Mouse (Mus musculus): ENCODE measurements around the gene Huwe1.

Gene Huwe1

DNA sequence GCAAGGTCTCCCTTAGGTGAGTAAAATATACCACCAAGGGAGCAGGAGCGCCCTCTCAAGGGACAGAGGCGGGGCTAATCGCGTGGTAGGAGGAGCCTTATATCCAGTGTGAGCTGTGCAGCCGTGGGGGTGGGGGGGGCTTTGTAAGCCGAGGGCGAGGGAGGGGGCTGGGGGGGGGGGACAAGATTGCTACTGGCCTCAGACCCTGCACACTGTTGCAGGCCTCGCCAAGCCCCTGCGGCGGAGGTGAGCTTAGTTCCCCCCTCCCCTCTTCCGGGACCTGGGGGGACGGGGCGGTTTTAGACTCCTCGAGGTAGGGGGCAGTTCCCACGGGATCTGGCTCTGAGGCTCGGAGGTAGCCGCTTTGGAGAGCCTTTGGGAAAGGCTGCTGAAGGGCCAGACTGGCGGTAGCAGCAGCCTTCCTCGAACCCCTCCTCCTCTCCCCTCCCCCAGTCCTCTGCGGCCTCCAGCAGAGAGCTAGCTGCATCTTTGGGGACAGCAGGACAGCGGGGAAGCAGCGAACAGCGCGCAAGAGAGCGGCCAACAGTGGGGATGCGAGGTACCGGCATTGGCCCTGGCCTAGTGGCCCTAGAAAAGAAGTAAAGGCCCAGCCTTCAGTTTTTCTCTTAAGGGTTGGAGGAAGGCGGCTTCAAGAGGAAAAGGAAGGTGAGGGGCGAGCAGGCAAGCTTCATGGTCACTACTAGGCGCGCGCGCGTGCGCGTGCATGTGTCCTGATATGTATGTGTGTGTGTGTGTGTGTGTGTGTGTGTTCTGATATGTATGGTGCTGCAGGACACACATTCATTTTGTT lies at the start of gene Huwe1:
Gene Huwe1 (plus strand): TSS at position 107 of the 811 bp plus-strand sequence.
- peak; percentile 63 for DNase-seq

DNA sequence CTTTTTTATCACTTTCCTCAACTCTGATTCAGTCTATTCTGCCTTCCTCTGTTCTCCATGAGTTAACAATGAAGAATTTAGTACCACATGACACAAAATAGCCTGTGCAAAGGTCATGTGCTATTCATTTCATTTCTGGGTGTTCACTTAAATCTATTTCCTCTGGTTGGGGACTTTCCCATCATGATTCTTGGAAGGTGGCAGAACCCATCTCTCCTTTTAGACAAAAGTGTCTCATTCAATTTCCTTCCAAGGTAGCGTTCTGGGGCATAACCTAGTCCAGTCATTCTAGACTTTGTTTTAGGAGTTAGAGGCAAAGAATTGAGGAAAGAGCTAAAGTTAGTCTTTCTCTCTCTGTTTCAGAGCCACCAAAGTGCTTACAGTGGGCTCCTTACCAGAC lies 20.3 kb upstream of the Huwe1 start:
- DNase-seq = no peak

DNA sequence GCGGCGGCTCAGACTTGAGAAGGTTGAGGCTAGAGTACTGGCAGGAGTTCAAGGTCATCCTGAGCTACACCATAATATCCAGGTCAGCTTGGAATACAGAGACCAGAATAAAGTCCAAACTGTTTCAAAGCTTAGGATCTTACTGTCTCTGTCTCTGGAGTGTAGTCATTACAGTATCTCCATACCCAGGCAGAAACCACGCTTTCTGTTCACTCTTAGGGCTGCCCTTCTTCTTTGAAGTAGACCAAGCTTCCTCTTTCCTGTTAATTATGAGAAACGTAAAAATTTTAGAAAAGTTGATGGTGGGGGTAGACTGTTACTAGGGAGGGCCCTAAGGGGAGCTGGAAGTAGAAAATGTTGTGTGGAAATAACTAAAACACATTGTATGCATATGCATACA lies 17.7 kb upstream of the Huwe1 start:
- DNase-seq = no peak

DNA sequence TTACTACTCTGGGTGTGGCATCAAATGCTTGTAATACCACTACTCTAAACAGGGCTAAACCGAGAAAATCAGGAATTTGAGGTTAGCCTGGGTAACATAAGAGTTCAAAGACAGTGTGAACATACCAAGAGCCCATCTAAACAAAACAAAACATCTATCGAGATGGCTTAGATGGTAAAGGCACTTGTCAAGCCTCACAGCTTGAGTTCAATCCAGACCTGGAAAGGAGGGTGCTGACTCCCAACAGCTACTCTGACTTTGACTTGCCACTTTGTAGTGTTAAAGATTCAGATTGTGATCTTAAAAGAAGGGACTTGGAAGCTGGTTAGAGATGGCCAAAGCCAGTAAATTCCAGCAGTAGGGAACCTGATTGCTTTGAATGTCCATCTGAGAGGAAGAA lies 7.8 kb upstream of the Huwe1 start:
- DNase-seq = no peak

DNA sequence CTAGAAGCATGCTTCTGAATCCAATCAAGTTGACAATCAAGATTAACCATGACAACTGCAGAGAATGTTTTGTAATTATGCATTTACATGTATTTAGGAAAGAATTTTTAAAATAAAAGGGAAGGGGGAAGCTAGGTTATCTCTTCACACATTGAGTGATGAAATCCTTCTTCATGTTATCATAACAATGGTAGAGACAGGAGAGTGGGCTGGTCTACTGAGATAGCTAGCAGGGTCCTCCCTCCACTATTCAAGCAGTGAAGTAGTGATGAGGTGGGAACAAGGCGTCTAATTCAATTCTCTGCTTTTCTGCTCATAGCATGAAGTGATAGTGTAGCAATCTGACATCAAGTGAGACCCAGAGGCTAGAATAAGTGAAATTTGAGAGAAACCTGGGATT lies 2.6 kb upstream of the Huwe1 start:
- no peak for DNase-seq

DNA sequence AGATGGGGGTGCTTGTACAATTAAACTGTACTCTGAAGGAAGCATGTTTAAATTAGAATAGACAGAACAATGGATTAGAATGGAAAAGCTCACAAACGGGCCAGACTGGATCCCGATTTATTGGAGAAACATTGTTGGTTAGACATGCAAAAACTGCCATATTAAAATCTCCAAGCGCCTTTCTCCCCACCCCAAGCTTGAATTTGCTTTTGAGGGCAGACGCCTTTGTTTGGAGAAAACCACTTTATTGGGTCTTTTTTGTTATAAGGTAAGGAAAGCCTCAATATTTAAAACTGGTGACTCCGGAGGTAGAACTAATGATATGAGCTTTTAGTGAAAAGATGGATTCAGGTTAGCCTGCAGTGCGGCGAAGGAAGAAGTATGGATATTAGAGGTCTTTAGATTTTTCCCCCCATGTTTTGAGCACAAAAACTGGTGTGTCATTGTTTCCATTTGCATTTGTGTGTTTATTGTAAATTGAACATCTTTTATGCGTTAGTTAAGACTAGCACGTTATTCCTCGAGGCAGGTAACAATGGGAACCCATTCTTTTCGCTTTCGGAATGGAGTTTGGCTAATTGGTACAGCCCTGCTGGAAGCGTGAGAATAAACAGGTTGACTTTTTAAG lies 1.8 kb downstream of the Huwe1 start:
- no peak for DNase-seq

DNA sequence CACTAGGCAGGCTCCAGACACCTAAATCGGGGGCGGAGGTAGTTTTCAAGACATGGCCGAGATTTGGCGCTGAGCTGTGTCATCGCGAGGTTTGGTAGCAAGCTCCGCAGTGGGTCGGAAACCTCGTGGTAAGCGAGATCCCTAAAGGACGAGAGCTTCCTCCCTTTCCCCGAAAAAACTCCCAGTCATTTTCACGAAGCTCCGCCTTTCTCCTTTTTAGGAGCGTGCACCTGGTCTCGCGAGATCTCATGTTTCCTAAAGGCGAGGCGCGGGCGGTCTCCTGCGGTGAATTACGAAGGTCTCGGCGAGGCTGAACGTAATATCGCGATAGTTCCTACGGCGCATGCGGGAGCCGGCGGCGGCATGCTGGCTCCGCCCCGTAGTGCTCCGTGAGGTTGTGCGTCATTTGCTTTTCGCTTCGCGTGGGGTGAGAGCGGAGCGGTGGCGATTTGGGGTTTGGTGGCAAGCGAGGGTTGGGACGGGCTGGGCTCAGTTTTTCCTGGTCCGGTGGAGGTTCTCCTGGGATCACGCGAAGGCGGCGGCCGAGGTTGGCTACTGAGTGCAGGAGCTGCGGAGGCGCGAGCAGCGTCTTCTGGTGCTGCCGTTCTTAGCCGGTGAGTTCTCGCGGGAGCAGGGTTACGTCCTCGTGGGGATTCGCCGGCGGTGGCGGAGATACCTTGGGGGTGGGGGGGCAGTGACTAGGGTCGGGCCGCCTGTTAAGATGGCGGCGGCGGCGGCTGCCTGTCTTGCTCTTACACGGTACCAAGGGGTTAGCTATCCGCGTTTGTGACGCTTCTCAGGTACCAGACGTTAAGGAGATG lies 2.6 kb downstream of the Huwe1 start:
- DNase-seq = peak; percentile 92

DNA sequence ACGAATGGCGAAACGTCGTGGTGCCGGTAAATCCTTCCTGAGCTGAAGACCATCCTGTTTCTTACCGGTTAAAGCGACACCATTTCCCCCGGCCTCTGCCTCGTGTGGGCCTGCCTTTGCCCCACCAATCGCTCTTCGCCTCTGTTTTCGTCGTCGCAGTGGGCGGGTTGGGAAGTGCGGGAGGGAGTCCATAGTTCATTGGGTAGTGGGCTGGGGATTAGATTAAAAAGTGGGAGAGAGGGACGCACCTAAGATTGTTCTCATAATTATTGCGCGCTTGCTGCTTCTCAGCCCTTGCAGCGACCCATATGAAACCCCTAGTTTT lies 3.1 kb downstream of the Huwe1 start:
- DNase-seq = peak; percentile 33

DNA sequence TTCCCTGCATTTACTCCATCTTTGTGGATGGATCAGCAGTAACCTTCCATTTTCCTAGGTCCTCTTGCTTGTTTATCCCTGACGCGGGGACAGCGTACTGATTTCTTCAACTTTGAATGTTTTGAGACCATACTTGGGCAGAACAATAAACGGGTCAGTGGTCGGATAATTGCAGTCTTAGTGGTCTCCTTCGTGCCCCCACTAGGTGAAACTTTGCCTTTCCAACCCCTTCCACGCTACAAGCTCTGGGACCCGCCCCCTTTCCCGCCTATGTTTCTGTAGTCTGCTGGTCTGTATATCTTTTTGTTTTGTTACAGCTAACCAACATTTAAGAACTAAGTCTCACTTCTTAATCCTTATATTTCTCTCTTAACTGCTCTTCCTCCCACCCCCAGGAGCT lies 3.8 kb downstream of the Huwe1 start:
- DNase-seq = no peak

DNA sequence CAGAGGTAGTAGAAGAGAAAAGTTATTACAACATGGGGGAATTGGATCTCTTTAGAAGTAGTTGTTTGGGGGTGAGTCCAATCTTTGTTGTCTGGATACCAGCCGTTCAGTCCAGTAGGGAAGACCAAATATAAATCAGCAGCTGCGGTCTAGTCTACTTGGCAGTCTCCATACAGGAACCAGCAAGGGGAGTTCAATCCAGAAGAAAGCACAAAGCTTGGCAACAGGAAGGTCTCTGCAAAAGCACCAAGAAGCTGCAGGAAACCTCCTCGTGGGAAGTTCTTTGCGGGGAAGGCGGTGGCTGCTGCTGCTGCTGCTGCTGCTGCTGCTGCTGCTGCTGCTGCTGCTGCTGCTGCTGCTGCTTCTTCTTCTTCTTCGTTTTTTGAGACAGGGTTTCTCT lies 10.9 kb downstream of the Huwe1 start:
- DNase-seq = no peak

DNA sequence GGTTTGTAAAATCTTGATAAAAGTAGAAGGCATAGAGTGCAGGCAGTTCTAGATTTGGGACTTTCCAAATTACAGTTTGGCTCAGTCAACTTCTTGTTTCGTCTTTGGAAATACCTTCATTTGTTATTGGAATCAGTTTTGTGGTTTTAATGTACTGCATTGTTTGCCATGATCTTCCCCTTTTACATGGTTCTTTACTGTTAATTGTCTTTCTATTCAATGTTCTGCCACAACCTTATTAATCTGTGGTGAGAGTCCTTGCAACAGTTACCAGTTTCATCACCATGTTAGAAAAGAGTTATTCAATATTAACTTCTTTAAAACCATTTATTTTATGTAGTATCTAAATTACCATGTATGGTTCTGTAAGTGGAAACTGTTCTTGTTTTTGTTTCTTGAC lies 13.0 kb downstream of the Huwe1 start:
- no peak for DNase-seq

DNA sequence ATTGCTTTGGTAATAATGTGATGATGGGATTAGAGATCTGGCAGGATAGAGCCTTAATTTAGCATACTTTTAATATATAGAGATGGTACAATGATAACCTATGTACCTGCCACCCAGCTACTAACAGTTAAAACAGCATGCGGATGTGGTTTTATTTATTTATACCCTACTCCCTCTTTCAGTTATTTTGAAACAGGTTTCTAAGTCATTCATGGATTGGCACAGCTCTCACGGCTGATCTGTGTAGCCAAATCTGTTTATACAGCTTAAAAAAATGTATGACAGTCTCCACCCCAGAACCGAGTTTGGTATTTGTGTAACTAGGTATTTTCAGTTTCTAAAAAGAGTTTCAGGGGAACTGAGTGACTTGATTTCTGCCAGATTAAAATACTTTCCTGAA lies 17.1 kb downstream of the Huwe1 start:
- DNase-seq = no peak

DNA sequence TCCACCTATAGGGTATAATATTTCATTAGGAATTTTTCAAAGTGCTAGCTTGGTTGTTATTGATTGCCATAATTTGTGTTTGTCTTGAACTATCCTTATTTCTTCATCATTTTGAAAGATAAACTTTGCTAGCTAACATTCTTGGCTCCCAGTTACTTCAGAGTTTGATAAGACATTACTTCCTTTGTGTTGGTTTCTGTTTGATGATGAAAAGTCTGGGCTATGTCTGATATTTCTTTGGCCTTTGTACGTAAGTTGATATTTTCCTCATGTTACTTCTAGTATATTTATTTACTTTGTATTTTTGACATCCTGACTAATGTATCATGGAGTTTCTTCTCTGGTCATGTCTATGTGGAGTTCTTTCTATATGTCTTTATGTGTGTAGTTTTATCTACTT lies 28.4 kb downstream of the Huwe1 start:
- DNase-seq = no peak

DNA sequence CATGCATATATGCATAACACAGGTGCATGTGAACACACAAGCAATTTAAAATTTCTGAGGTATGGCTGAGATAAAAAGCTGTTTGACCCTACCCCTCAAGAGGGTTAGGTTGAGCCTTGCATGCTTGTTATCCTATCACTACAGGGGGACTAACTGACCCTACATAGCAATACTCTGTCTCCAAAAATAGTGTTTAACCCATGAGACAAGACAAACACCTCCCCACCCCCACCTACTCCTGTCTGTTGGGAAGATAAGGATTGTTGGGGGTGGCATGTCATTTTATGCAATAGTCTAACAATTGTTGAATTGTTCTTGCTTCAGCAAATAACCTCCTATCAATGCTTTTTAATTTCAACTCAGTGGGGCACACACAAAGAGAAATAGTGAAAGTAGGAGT lies 30.7 kb downstream of the Huwe1 start:
- DNase-seq = no peak

DNA sequence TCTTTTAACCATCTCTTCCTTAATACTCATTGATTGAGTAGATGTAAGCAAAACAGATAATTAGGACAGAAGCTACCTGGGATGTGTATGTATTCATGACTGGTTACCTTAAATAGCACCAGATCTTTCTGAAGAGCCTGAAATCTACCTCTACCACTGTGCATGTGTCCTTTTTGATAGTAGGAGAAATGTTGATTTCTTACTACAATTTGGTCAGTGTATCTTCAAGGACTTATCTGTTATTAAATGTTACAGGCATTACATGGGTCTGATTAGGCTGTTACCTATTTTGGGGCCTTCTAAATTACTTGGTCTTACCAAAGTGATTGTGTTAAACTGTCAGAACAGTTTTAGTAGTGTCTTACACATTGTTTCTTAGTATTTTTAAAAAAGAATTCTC lies 32.4 kb downstream of the Huwe1 start:
- no peak for DNase-seq

DNA sequence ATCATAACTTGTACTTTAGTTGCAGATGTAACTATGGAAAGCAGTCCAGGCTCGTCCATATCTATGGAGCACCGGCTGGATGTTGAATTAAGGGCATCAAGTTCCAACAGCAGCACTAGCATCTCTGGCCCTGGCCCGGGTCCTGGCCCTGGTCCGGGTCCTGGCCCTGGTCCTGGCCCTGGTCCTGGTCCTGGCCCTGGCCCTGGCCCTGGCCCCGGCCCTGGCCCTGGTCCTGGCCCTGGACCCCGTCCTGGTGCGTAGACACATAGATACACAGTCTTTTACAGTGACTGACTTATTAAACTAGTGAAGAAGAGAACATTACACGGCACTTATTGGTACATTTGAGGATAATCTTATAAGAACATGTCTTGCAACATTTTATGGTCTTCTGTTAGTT lies 58.8 kb downstream of the Huwe1 start:
- no peak for DNase-seq

DNA sequence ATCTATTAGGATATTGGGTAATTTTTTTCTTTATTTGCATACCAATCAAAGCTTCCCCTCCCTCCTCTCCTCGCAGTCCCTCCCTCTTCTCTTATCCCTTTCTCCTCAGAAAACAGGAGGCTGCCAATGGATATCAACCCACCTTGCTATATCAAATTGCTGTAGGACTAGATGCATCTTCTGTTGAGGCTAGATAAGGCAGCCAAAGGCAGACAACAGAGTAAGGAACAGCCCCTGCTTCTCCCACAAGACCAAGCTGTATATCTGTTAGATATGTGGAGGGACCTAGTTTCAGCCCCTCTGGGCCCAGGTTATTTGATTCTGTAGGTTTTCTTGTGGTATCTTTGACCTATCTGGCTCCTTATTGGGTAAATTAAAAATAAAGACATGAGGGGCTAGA lies 110.1 kb downstream of the Huwe1 start:
- DNase-seq = no peak

DNA sequence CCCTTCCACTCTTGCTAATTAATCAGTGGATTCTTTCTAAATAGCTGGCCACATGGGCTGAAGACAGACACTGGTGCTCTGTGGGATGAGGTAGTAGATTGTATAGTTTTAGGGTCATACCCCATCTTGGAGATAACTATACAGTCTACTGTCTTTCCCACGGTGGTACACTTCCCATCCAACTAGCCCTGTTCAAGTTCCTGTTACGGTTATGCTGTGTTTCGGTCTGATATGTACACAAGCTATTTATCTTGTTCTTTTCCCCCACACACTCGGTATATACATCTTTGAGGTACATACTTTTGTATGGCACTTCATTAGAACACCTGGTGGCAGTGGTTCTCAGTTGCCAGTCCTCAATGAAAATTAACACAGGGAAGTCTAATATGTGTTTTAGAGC lies 111.7 kb downstream of the Huwe1 start:
- no peak for DNase-seq

DNA sequence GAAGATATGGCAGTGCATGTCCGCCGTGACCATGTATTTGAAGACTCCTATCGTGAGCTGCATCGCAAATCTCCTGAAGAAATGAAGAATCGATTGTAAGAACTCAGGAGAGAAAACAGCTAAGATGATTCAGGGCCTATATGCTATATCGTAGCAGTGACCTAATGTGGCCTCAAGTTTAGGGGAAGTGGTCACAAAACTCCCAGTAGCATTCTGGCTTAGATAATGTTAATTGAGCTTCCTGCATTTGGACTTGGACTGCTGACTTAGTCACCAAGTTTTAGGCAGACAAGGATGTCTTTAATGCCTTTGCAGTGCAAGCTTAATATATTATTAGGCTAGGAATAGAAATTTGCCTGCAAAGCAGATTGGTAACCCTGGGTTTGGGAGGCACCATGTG lies 128.8 kb downstream of the Huwe1 start:
- DNase-seq = no peak

DNA sequence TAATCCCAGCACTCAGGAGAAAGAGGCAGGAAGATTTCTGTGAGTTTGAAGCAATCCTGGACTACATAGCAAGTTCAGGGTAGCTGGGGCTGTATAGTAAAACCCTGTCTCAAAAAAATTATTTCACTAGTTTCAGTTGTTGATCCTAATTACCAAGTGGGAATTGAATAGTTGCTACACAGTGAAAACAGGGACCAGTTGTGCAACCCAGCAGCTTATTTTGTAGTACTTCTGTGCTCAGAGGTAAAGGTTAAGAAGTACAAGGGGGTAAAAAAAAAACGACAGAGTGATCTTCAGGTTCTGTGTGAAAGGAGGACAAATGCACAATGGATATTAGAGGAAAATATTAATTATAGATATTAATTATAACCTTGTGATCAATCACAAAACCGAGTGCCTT lies 138.2 kb downstream of the Huwe1 start:
- DNase-seq = no peak

DNA sequence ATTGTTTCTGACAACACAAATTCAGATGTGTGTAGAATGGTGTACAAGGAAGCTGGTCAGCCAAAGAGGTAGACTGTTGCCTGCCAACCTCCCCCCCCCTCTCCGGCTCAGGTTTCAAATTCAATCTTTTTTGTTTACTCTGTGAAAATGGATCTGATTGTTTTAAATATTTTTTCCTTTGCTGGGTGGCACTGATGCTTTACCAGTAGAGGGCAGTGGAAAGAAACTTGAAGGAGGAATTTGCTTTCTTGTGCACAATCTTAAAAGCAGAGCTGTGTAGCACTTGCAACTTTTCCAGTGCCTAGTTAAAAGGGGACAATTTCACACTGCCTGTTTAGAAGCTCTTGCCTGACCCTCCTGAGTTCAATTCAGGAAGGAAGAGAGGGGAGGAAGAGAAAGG lies 146.4 kb downstream of the Huwe1 start:
- DNase-seq = no peak

DNA sequence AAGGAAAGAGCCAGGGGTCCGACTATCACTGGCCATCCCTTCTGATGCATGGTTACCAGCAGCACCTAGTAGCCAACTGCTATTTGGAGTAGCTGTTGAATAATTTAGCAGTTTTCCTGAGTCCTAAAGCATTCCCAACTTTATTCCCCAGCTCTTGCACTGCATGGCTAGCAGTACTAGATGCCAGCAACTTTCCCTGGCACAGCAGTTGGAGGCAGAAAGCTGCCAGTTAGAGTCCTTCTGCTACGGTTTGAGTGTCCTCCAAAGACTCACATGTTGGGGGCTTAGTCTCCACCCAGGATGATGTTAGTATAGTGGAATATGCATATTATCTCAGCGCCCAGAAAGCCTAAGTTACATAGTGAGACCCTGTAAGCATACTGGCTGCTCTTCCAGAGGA lies 147.2 kb downstream of the Huwe1 start:
- DNase-seq = no peak

DNA sequence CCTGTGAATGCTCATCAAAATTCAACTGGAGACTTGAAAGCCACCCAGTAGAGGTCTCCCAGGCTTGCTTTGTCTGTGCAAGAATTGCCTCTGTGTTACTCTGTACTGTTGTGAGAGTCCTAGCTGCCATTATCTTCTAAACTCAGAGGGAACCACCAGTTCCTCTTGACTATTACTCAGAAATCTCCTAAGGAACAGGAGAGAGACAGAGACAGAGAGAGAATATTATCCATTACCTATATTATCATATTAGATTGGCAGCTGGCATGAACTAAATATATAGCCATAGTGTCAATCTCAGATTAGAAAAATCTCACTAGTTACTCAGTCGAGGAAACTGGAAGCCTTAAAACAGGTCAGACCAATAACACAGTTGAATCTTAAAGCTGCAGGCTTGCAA lies 149.6 kb downstream of the Huwe1 start:
- DNase-seq = no peak

DNA sequence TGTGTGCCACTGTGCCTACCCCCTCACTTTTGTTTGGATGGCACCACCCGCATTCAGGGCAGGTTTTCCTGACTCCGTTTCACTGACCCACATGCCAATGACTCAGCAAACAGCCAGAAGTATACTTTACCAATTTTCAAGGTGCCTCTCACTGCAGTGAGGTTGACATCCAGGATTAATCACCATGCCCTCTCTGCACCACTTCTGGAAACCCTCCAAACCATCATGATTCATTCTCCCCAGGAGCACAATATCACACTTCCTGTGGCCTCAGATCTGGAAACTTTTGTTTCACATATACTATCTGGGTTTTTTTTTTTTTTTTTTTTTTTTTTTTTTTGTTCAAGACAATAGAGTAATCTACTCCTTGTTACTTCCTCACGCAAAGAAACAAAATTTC lies 150.6 kb downstream of the Huwe1 start:
- DNase-seq = no peak
